Mouse (Mus musculus) C2C12 (cell line): ENCODE measurements around the gene B3galnt2.

Source experiments
- CEBPB ChIP-seq: IDR thresholded peaks from one replicate; pipeline ENCODE4 v1.6.1; 2011; ENCODE audit warnings: low read depth, mild to moderate bottlenecking, control low read depth, moderate library complexity
- CTCF ChIP-seq: IDR thresholded peaks from one replicate; pipeline ENCODE4 v1.5.1; 2011; ENCODE audit not compliant: control insufficient read depth, insufficient read depth, insufficient read length
- FOSL1 ChIP-seq: IDR thresholded peaks from one replicate; pipeline ENCODE4 v1.8.0; 2011; ENCODE audit warnings: mild to moderate bottlenecking, low read length; ENCODE audit not compliant: poor library complexity, insufficient read depth, severe bottlenecking
- MAX ChIP-seq: IDR thresholded peaks from one replicate; pipeline ENCODE4 v1.6.1; 2011; ENCODE audit warnings: mild to moderate bottlenecking, control low read depth
- MYOD1 ChIP-seq: IDR thresholded peaks from one replicate; pipeline ENCODE4 v1.6.1; 2011; ENCODE audit warnings: low read depth; ENCODE audit not compliant: control insufficient read depth, insufficient read length
- MYOG ChIP-seq: IDR thresholded peaks from one replicate; pipeline ENCODE4 v1.6.1; 2011; ENCODE audit not compliant: control insufficient read depth, insufficient read length; ENCODE audit errors: extremely low read depth
- USF1 ChIP-seq: IDR thresholded peaks from one replicate; pipeline ENCODE4 v1.6.1; 2011; ENCODE audit warnings: low read depth, mild to moderate bottlenecking, control low read depth, moderate library complexity

DNA sequence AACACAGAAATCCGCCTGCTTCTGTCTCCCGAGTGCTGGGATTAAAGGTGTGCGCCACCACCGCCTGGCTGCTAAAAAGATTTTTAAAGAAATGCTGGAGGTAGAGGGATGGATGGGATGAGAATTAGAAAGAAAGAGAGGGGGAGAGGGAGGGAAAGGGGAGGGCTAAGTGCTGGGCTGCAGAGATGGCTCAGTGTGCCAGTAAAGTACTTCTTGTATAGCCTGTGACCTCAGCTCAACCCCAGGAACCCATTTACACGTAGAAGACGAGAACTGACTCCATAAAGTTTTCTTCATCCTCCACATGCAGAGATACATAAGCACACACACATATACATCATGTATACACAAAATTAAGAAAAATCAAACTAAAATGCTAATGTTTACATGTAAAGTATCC is 71.3 kb downstream of the B3galnt2 start:
- TF ChIP-seq CTCF (no peak), MYOG (no peak), MYOD1 (no peak), USF1 (no peak), MAX (no peak), CEBPB (no peak), FOSL1 (no peak)
